Mouse (Mus musculus) heart, embryonic 12.5 days (tissue): ENCODE measurements around the gene Snd1. TPM values are rescaled to one million over a fixed set of nuclear protein-coding genes. Genes with fewer than 3 reads are reported as not detected.

Experiments
- ATAC-seq: fragments of 200-750 bp; cut with Nextera tagmentation; 2 replicates; pipeline ENCODE4 v1.8.0; 2017; ENCODE audit warnings: moderate TSS enrichment, moderate library complexity; ENCODE audit not compliant: insufficient number of reproducible peaks, low FRiP score
- H3K27ac ChIP-seq: fragments of 300-500 bp; sonication (generic); 2 replicates; pipeline ENCODE4 v1.5.1; 2016; ENCODE audit warnings: mild to moderate bottlenecking, moderate library complexity; ENCODE audit not compliant: poor library complexity, severe bottlenecking
- H3K27me3 ChIP-seq: fragments of 300-500 bp; sonication (generic); replicated peaks from 2 replicates; pipeline ENCODE4 v1.6.1; 2016; ENCODE audit warnings: mild to moderate bottlenecking, moderate library complexity
- H3K36me3 ChIP-seq: fragments of 300-500 bp; sonication (generic); 2 replicates; pipeline ENCODE4 v1.6.1; 2016; ENCODE audit warnings: mild to moderate bottlenecking, moderate library complexity
- H3K4me1 ChIP-seq: fragments of 300-500 bp; sonication (generic); replicated peaks from 2 replicates; pipeline ENCODE4 v1.6.1; 2016; ENCODE audit warnings: mild to moderate bottlenecking
- H3K4me2 ChIP-seq: fragments of 300-500 bp; sonication (generic); 2 replicates; pipeline ENCODE4 v1.6.1; 2016; ENCODE audit warnings: mild to moderate bottlenecking, moderate library complexity
- H3K4me3 ChIP-seq: fragments of 300-500 bp; sonication (generic); 2 replicates; pipeline ENCODE4 v1.5.1; 2016; ENCODE audit warnings: mild to moderate bottlenecking
- H3K9ac ChIP-seq: fragments of 300-500 bp; sonication (generic); 2 replicates; pipeline ENCODE4 v1.6.1; 2016; ENCODE audit warnings: mild to moderate bottlenecking, moderate library complexity
- H3K9me3 ChIP-seq: fragments of 300-500 bp; sonication (generic); replicated peaks from 2 replicates; pipeline ENCODE4 v1.6.1; 2016; ENCODE audit warnings: mild to moderate bottlenecking, moderate library complexity
- WGBS: fragments of 180-500 bp; shearing (Covaris S2); methylation state at CpG from one replicate; pipeline ENCODE4 v1.1.7; 2016; 5-methylcytosine and 5-hydroxymethylcytosine counted together
- polyA plus RNA-seq: library from polyadenylated mRNA; unstranded; fragments of >200 nt; fragmentation: Nextera tagmentation; extraction: Ambion mirVana; gene quantifications from 2 replicates; pipeline ENCODE4 v1.2.1, GENCODE M21; 2016

Gene Snd1
- polyA plus RNA-seq, 1 experiment from 2014 or later = 95.2 TPM

DNA sequence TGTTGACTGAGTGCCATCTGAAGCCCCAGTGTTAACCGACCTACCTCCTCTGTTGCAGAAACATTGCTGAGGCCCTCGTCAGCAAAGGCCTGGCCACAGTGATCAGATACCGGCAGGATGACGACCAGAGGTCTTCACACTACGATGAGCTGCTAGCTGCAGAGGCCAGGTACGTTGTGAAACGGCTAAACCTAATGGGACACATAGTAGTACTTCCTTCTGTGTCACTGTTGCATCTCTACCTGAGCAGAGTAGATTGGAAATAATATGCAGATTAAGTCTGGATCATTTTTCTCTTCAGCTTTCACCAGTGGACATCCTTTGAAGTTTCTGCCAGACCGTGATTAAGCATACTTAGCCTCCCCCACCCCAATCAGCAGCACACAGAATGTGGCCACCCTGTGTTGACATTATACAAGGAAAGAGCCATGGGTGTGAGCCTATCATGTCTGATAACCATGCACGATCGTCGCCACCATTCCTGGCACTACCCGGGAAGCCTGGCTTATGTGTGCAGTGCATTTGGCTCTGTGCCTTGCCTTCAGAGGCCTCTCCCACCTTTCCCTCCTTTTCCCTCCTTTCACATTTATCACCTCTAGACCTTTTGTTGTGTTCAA lies 232.1 kb downstream of the Snd1 start:
- WGBS = 38% methylated on average over 12 of the region's 12 CpGs
- no peak overlapping the region for H3K27ac ChIP-seq

DNA sequence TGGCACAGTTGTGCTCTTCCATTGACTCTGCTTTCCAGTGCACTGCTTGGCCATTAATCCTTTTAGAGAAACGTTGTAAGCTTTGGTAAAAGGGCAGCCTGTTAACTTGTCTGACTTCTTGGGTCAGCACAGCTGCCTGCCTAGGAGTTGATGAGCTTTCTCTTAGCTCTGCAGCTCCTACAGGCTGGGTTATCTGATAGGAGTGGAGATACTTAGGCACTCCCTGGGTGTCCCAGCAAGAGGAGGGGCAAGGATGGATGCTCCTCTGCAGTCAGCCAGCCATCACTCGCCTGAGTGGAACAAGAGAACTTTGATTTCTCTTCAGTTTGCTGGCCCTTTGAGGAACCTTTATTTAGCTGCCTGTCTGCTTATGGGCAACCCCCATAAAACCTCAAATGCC lies 235.1 kb downstream of the Snd1 start:
- H3K9ac ChIP-seq = no peak overlapping the region
- H3K4me1 ChIP-seq = peaks cover 46% of the 10 kb centered on the region
- no peaks in the 10 kb centered on the region for H3K9me3 ChIP-seq
- H3K36me3 ChIP-seq = peaks cover 21% of the 10 kb centered on the region
- WGBS = 26% methylated on average over 2 of the region's 2 CpGs
- no peaks in the 10 kb centered on the region for H3K27me3 ChIP-seq
- no peak for ATAC-seq
- H3K27ac ChIP-seq = no peak overlapping the region
- no peak overlapping the region for H3K4me2 ChIP-seq
- no peak overlapping the region for H3K4me3 ChIP-seq

More for the DNA sequence above, 232.1 kb downstream of the Snd1 start:
- ATAC-seq = peak; percentile 66; the same call in 1 of the 2 replicates
- peaks cover 48% of the 10 kb centered on the region for H3K4me1 ChIP-seq
- no peak overlapping the region for H3K9ac ChIP-seq
- no peak overlapping the region for H3K4me2 ChIP-seq
- no peak overlapping the region for H3K4me3 ChIP-seq
- no peaks in the 10 kb centered on the region for H3K27me3 ChIP-seq
- no peaks in the 10 kb centered on the region for H3K9me3 ChIP-seq
- peaks cover 12% of the 10 kb centered on the region for H3K36me3 ChIP-seq

GRCm38 (mm10) chr6:28717203-28717844 lies 242.4 kb downstream of the Snd1 start:
- WGBS = 63% methylated on average over 7 of the region's 7 CpGs
- H3K36me3 ChIP-seq = peaks cover 8% of the 10 kb centered on the region; the same call in 1 of the 2 replicates
- no peaks in the 10 kb centered on the region for H3K27me3 ChIP-seq
- no peaks in the 10 kb centered on the region for H3K9me3 ChIP-seq
- H3K4me1 ChIP-seq = peaks cover 16% of the 10 kb centered on the region
- H3K9ac ChIP-seq = no peak overlapping the region
- no peak overlapping the region for H3K4me2 ChIP-seq
- no peak overlapping the region for H3K27ac ChIP-seq
- H3K4me3 ChIP-seq = no peak overlapping the region
- no peak for ATAC-seq

GRCm38 (mm10) chr6:28717845-28718237 lies 242.9 kb downstream of the Snd1 start:
- Histone ChIP-seq H3K9me3 (no peaks in the 10 kb centered on the region), H3K36me3 (peaks cover 2% of the 10 kb centered on the region; the same call in 1 of the 2 replicates), H3K9ac (no peak overlapping the region), H3K27ac (no peak overlapping the region), H3K27me3 (no peaks in the 10 kb centered on the region), H3K4me2 (no peak overlapping the region), H3K4me1 (peaks cover 16% of the 10 kb centered on the region), H3K4me3 (no peak overlapping the region)
- no peak for ATAC-seq
- WGBS = 48% methylated on average over 4 of the region's 4 CpGs

DNA sequence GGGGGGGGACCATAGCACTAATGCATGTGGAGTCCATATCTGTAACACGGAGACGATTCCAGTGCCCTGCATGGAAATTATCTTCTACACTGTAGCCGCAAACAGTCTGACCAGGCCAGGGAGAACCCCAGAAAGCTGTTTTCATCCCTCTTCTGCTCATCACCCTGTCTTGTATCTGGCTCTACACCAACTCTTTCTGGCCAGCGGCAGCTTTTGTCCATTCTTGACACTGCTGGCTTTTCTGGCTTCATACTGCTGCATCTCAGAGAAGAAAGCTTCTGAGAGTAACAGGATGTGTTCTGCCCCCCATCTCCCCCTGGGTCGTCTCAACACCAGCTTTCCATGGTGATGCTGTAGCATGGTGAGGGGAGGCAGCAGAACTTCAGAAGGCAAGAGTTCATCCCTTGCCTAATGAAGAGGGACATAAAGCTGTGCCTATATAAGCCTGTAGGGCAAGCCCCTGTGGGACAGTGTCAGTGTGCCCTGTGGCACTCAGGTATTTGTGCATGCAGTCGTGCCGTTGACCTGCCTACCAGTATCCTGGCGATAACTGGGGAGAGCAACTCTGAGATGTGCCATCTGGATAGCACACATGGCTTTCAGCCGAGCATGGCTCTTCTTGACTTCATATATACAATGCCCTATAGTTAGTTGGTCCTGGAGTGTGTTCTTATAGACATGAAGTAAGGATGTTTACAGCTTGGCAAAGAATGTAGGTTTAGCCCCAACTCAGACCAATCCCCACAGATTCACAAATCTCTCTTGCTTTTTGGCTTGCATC lies 245.6 kb downstream of the Snd1 start:
- Histone ChIP-seq H3K27ac (no peak overlapping the region), H3K4me3 (no peak overlapping the region), H3K36me3 (peaks cover 3% of the 10 kb centered on the region), H3K4me2 (no peak overlapping the region), H3K4me1 (peaks cover 13% of the 10 kb centered on the region), H3K27me3 (no peaks in the 10 kb centered on the region), H3K9ac (no peak overlapping the region), H3K9me3 (no peaks in the 10 kb centered on the region)
- 82% methylated on average over 9 of the region's 9 CpGs for WGBS
- ATAC-seq = no peak

GRCm38 (mm10) chr6:28723059-28723458 lies 248.1 kb downstream of the Snd1 start:
- no peak overlapping the region for H3K9ac ChIP-seq
- no peak overlapping the region for H3K4me3 ChIP-seq
- 38% methylated on average over 2 of the region's 2 CpGs for WGBS
- peaks cover 7% of the 10 kb centered on the region; the same call in 1 of the 2 replicates for H3K4me1 ChIP-seq
- H3K27ac ChIP-seq = no peak overlapping the region
- ATAC-seq = no peak
- peaks cover 5% of the 10 kb centered on the region for H3K36me3 ChIP-seq
- H3K4me2 ChIP-seq = no peak overlapping the region
- no peaks in the 10 kb centered on the region for H3K27me3 ChIP-seq
- no peaks in the 10 kb centered on the region for H3K9me3 ChIP-seq

GRCm38 (mm10) chr6:28724776-28725175 lies 249.8 kb downstream of the Snd1 start:
- Histone ChIP-seq H3K36me3 (peaks cover 5% of the 10 kb centered on the region), H3K4me1 (peaks cover 20% of the 10 kb centered on the region), H3K9me3 (no peaks in the 10 kb centered on the region), H3K27me3 (no peaks in the 10 kb centered on the region), H3K27ac (no peak overlapping the region), H3K4me2 (no peak overlapping the region), H3K4me3 (no peak overlapping the region), H3K9ac (no peak overlapping the region)
- no peak for ATAC-seq
- 84% methylated on average over 5 of the region's 5 CpGs for WGBS

- Histone ChIP-seq H3K4me1 (peaks cover 33% of the 10 kb centered on the region), H3K4me3 (no peak overlapping the region), H3K9ac (no peak overlapping the region), H3K9me3 (no peaks in the 10 kb centered on the region), H3K36me3 (peaks cover 5% of the 10 kb centered on the region), H3K4me2 (no peak overlapping the region), H3K27me3 (no peaks in the 10 kb centered on the region), H3K27ac (no peak overlapping the region; the same call in 1 of the 2 replicates)
- 31% methylated on average over 3 of the region's 3 CpGs for WGBS
- no peak for ATAC-seq
Observed at GRCm38 (mm10) chr6:28729236-28729635, 254.3 kb downstream of the Snd1 start.

DNA sequence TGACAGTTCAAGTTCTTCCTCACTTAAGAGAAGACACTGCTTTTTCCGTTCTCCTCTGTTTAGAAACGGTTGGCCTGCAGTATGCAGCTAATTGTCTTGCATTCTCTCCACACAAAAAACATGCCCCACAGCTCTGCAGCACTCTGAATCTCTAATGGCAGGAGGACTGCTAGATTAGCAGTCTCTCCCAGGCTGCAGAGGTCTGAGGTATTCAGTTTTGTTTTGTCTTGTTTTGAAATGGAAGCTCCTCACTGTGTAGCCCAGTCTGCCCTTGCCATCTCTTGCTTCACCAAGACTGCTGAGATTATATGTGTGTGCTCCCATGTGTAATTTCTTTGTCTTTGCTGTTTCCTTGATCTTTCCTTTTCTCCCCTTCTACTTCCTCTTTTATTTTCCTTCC lies 254.7 kb downstream of the Snd1 start:
- Histone ChIP-seq H3K9me3 (no peaks in the 10 kb centered on the region), H3K4me1 (peaks cover 36% of the 10 kb centered on the region), H3K4me3 (no peak overlapping the region), H3K4me2 (no peak overlapping the region), H3K27ac (no peak overlapping the region; the same call in 1 of the 2 replicates), H3K9ac (no peak overlapping the region), H3K27me3 (no peaks in the 10 kb centered on the region), H3K36me3 (peaks cover 5% of the 10 kb centered on the region)
- WGBS = 24% methylated on average over 2 of the region's 2 CpGs
- no peak for ATAC-seq

- ATAC-seq = no peak
Observed at GRCm38 (mm10) chr6:28731246-28731645, 256.3 kb downstream of the Snd1 start.

DNA sequence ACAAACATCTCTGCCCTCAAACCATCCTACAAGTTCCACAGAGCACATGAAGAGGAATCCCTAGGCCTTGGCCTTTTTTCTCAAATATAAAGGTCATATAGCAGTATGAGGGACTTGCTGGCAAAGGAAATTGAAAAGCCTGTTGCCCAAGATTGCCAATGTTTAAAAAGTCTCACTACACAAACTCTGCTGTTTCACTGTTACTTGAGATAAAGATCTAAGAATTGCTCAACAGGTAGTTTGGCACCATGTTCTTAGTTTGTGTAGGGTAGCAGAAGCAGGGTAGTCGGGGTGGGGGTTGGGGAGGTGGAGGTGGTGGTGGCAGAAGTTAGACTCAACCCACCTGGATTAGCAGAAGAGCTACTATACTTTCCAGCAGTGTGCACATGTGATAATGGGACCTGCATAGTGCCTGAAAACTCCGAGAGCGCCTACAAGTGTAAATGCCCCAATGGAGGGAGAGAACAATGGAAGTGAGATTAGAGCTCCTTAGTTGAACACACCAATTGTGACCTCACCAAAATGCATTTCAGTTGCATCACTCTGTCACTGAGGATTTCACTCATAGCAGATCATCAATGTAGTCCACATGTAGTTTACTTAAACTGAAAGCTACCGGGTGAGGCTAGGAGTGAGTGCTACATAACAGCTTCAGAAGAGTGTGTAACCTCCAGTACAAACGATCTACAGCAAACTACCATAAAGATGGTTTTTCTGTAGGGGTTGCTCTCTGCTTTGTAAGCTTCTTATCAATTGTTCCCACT lies 259.1 kb downstream of the Snd1 start:
- no peak overlapping the region for H3K4me2 ChIP-seq

More at GRCm38 (mm10) chr6:28731246-28731645, 256.3 kb downstream of the Snd1 start:
- H3K4me2 ChIP-seq = no peak overlapping the region
- H3K4me3 ChIP-seq = no peak overlapping the region
- no peaks in the 10 kb centered on the region for H3K36me3 ChIP-seq
- H3K9me3 ChIP-seq = no peaks in the 10 kb centered on the region
- H3K4me1 ChIP-seq = peaks cover 39% of the 10 kb centered on the region
- no peak overlapping the region for H3K27ac ChIP-seq
- H3K9ac ChIP-seq = no peak overlapping the region
- 88% methylated on average over 6 of the region's 6 CpGs for WGBS
- H3K27me3 ChIP-seq = no peaks in the 10 kb centered on the region

More for the DNA sequence above, 259.1 kb downstream of the Snd1 start:
- no peak overlapping the region for H3K4me3 ChIP-seq
- 67% methylated on average over 5 of the region's 5 CpGs for WGBS
- H3K9me3 ChIP-seq = no peaks in the 10 kb centered on the region
- peaks cover 30% of the 10 kb centered on the region for H3K4me1 ChIP-seq
- H3K27ac ChIP-seq = no peak overlapping the region
- no peaks in the 10 kb centered on the region for H3K36me3 ChIP-seq
- ATAC-seq = no peak
- H3K9ac ChIP-seq = no peak overlapping the region
- H3K27me3 ChIP-seq = no peaks in the 10 kb centered on the region
